Mouse (Mus musculus): ENCODE measurements around the gene Polr3c. TPM values are rescaled to one million over a fixed set of nuclear protein-coding genes. Genes with fewer than 3 reads are reported as not detected.

The Polr3c gene
- polyA plus RNA-seq, 1 experiment from 2014 or later: 33.7 TPM

DNA sequence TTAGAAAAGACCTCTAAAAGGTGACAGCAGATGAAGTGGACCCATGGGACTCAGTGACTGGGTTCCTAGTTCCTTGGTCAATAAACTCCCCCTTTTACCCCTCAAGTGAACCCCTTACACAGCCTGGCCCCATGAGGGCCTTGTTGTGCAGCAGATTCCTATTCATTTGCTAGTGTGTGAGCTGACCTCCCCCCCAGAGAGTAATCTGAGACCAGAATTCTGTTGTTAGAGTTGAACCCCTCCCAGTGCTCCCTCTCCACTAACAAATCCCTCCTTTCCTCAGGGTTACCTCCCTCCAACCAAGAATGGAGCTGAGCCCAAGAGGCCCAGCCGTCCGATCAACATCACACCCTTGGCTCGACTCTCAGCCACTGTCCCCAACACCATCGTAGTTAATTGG is 26.4 kb downstream of the Polr3c start:
- Histone ChIP-seq H3K4me3 (ENCODE audit: low read length) (no peak overlapping the region), H3K4me1 (ENCODE audit: control insufficient read depth, insufficient read depth, low read depth, low read length) (peaks cover 10% of the 10 kb centered on the region), H3K4me2 (ENCODE audit: low read length) (no peak overlapping the region), H3K9me3 (ENCODE audit: control insufficient read depth, low read length) (no peaks in the 10 kb centered on the region), H3K27me3 (replicated peaks; ENCODE audit: control insufficient read depth, insufficient read depth, low read length) (no peaks in the 10 kb centered on the region), H3K36me3 (ENCODE audit: control insufficient read depth, insufficient read depth, low read length) (peaks cover 15% of the 10 kb centered on the region; the same call in 1 of the 2 replicates), H3K27ac (ENCODE audit: low read depth, low read length) (no peak overlapping the region), H3K9ac (ENCODE audit: low read depth, low read length) (no peak overlapping the region)
- no peak for ATAC-seq
- 89% methylated on average over 4 of the region's 4 CpGs for WGBS

DNA sequence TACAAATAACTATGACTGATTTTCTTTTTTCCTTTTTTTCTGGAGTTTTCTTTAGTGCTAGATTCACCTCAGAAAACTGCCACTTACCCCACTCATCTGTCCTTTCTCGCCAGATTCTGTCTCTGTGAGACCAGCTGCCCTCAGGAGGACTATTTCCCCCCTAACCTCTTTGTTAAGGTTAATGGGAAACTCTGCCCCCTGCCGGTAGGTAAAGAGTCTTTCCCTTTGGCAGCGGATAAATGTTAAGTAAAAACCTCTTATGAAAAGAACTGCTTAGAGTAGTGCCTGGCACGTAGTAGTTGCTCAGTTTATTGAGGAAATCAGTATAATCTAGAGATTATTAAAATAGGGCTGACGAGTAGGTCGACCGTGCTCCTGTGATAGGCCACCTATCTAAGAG is 27.1 kb downstream of the Polr3c start:
- Histone ChIP-seq H3K27ac (ENCODE audit: low read depth, low read length) (no peak overlapping the region), H3K4me1 (ENCODE audit: control insufficient read depth, insufficient read depth, low read depth, low read length) (peaks cover 12% of the 10 kb centered on the region), H3K4me3 (ENCODE audit: low read length) (no peak overlapping the region), H3K9me3 (ENCODE audit: control insufficient read depth, low read length) (no peaks in the 10 kb centered on the region), H3K4me2 (ENCODE audit: low read length) (no peak overlapping the region), H3K36me3 (ENCODE audit: control insufficient read depth, insufficient read depth, low read length) (peaks cover 15% of the 10 kb centered on the region; the same call in 1 of the 2 replicates), H3K27me3 (replicated peaks; ENCODE audit: control insufficient read depth, insufficient read depth, low read length) (no peaks in the 10 kb centered on the region), H3K9ac (ENCODE audit: low read depth, low read length) (no peak overlapping the region)
- no peak for ATAC-seq
- 57% methylated on average over 7 of the region's 7 CpGs for WGBS

DNA sequence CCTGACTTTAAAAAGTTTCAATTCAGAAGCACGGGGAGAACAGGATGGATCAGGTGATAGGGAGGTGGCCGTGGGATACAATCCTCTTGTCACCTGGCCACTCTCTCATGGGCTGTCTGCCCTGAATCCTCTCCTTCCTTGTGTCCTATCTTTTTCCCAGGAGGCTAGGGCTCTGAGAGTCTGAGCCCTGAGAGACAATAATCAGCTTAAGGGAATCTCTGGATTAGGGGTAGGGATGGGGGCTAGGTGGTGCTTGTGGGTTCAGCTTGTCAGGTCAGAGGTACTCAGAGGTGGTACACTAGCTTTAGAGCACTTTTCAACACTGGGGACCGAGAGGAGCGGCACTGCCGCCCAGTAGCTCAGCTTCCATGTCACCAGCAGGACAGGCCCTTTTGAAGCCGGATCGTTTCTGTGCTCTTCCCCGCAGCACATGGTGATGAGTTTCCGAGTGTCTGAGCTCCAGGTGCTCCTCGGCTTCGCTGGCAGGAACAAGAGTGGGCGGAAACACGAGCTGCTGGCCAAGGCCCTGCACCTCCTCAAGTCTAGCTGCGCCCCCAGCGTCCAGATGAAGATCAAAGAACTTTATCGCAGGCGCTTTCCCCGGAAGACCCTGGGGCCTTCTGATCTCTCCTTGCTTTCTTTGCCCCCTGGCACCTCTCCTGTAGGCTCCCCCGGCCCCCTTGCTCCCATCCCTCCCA is 28.3 kb downstream of the Polr3c start:
- WGBS: 55% methylated on average over 16 of the region's 19 CpGs
- H3K4me3 ChIP-seq (ENCODE audit: low read length): no peak overlapping the region
- H3K9ac ChIP-seq (ENCODE audit: low read depth, low read length): no peak overlapping the region
- H3K4me2 ChIP-seq (ENCODE audit: low read length): no peak overlapping the region
- no peak overlapping the region for H3K27ac ChIP-seq (ENCODE audit: low read depth, low read length)
- H3K4me1 ChIP-seq (ENCODE audit: control insufficient read depth, insufficient read depth, low read depth, low read length): peaks cover 12% of the 10 kb centered on the region
- no peak for ATAC-seq
- H3K9me3 ChIP-seq (ENCODE audit: control insufficient read depth, low read length): no peaks in the 10 kb centered on the region
- no peaks in the 10 kb centered on the region for H3K27me3 ChIP-seq (replicated peaks; ENCODE audit: control insufficient read depth, insufficient read depth, low read length)
- H3K36me3 ChIP-seq (ENCODE audit: control insufficient read depth, insufficient read depth, low read length): peaks cover 15% of the 10 kb centered on the region; the same call in 1 of the 2 replicates

DNA sequence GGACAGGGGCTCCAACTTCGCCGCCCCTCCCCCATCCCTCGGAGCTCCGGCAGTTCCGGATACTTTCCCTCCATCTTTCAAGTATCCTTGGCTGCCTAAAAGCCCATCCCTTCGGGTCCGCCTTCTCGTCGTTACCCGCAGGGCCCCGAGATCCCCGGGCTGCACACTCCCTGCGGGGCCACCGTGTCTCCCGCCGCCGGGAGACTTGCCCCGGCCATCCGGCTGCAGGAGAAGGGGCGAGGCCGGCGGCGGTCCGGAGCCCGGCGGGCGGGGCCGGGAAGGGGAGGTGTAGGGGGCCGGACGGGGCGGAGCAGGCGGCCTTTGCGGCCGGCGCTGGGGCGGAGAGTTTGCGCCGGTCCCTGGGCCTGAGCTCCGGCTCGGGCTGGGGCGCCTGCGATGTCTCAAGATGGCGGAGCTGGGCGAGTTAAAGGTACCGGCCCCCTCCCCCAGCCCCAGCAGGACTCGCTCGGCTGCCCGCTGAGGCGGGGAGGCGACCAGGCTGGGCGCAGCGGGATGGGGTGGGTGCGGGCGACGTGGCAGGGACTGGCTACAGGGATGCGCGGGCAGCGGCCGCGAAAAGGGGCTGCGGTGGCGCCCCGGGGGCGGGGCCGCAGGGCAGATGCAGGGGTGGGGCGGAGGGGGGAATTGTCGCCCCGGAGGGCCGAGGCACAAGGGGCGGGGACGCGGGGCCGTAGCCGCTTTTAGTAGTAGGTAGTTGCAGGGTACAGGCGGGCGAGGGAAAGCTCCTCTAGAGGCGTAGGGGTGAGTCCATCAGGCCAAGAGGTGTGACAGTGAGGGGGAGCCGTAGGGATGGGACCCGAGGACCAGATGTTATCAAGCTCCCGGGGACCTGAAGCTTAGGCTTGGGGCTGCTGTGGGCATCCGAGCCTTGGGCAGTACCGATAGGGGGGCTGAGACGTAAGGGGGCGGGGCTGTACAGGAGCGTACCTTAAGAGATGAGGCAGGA is 30.4 kb downstream of the Polr3c start:
- Histone ChIP-seq H3K27ac (ENCODE audit: low read depth, low read length) (peak overlapping the region; percentile 90), H3K9me3 (ENCODE audit: control insufficient read depth, low read length) (no peaks in the 10 kb centered on the region), H3K27me3 (replicated peaks; ENCODE audit: control insufficient read depth, insufficient read depth, low read length) (no peaks in the 10 kb centered on the region), H3K36me3 (ENCODE audit: control insufficient read depth, insufficient read depth, low read length) (peaks cover 9% of the 10 kb centered on the region; the same call in 1 of the 2 replicates), H3K9ac (ENCODE audit: low read depth, low read length) (peak overlapping the region; percentile 90), H3K4me1 (ENCODE audit: control insufficient read depth, insufficient read depth, low read depth, low read length) (peaks cover 12% of the 10 kb centered on the region), H3K4me3 (ENCODE audit: low read length) (peak overlapping the region; percentile 56), H3K4me2 (ENCODE audit: low read length) (peak overlapping the region; percentile 68)
- peak; percentile 93 for ATAC-seq
- under 1% methylated on average over 82 of the region's 85 CpGs for WGBS

DNA sequence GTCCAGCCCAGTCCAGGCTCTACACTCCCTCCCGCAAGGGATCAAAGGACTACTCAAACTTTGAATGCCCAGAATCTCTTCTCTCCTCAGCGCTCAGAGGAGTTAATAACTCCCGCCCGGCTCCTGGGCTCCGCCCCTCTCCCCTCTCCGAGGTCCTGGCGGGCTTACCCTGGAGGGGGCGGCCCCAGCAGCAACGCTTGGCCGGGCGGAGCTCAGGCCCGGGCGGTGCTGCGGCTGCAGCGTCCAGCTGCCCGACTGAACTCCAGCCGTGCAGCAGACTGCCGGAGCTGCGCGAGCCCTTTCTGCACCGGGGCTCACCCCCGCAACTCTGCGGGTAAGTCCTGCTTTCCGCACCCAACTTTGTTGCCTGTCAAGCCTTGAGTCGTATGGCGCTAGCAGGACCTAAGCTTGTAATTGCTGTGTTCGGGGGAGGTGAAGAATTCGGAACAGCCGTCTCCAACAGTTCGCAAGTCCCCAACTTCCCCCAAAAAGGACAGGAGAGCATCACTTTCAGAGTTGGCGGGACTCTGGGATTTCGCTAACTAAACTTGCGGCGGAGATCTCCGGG is 31.1 kb downstream of the Polr3c start, which contains the start of gene Pias3:
Gene Pias3 (plus strand): TSS at position 187 of the 568 bp plus-strand sequence.
- peak; percentile 73 for ATAC-seq
- WGBS: 0% methylated on average over 35 of the region's 35 CpGs

DNA sequence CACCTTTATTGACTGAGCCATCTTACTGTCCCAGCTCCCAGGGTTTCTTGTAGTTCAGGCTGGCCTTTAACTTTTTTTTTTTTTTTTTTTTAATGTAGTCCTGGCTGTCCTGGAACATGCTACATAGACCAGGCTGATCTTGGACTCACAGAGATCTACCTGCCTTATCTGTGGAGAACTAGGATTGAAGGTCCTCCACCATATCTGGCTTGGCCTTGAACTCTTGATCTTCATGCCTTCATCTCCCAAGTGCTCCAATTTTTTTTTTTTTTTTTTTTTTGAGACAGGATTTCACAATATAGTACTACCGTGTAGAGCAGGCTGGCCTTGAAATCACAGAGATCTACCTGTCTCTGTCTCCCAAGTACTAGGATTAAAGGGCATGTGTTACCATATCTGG is 33.8 kb downstream of the Polr3c start:
- no peaks in the 10 kb centered on the region for H3K27me3 ChIP-seq (replicated peaks; ENCODE audit: control insufficient read depth, insufficient read depth, low read length)
- H3K9ac ChIP-seq (ENCODE audit: low read depth, low read length): no peak overlapping the region
- no peak overlapping the region for H3K4me3 ChIP-seq (ENCODE audit: low read length)
- H3K4me1 ChIP-seq (ENCODE audit: control insufficient read depth, insufficient read depth, low read depth, low read length): peaks cover 12% of the 10 kb centered on the region
- H3K27ac ChIP-seq (ENCODE audit: low read depth, low read length): no peak overlapping the region
- H3K36me3 ChIP-seq (ENCODE audit: control insufficient read depth, insufficient read depth, low read length): no peaks in the 10 kb centered on the region
- H3K9me3 ChIP-seq (ENCODE audit: control insufficient read depth, low read length): no peaks in the 10 kb centered on the region
- ATAC-seq: no peak
- WGBS: 88% methylated on average over 1 of the region's 1 CpGs
- H3K4me2 ChIP-seq (ENCODE audit: low read length): no peak overlapping the region

More for the DNA sequence above, 31.1 kb downstream of the Polr3c start, which contains the start of gene Pias3:
- peak within 1 kb of the TSS; percentile 90 for H3K27ac ChIP-seq (ENCODE audit: low read depth, low read length)
- peaks cover 12% of the 10 kb centered on the region for H3K4me1 ChIP-seq (ENCODE audit: control insufficient read depth, insufficient read depth, low read depth, low read length)
- peak within 1 kb of the TSS; percentile 90 for H3K9ac ChIP-seq (ENCODE audit: low read depth, low read length)
- H3K4me2 ChIP-seq (ENCODE audit: low read length): peak within 1 kb of the TSS; percentile 68
- H3K27me3 ChIP-seq (replicated peaks; ENCODE audit: control insufficient read depth, insufficient read depth, low read length): no peaks in the 10 kb centered on the region
- H3K9me3 ChIP-seq (ENCODE audit: control insufficient read depth, low read length): no peaks in the 10 kb centered on the region
- peak within 1 kb of the TSS; percentile 56 for H3K4me3 ChIP-seq (ENCODE audit: low read length)
- peaks cover 3% of the 10 kb centered on the region; the same call in 1 of the 2 replicates for H3K36me3 ChIP-seq (ENCODE audit: control insufficient read depth, insufficient read depth, low read length)

DNA sequence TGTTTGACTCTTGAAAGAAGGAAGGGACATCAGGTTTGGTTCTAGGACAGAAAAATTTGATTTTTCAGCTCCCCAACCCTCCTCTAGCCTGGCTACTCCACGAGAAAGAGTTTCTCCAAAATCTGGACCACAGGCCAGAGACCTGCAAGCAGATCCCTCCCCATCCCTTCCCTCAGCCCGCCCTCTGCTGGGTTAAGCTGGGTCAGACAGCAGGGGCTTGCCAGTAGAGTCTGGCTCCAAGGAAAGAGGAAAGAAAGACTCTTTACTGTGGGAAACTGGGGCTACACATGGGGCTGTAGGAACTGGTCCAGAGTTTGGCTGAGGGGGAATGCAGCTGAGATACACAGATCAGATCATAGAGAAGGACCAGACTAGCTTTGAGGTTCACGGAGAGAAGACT is 34.9 kb downstream of the Polr3c start:
- no peak overlapping the region for H3K4me3 ChIP-seq (ENCODE audit: low read length)
- H3K9me3 ChIP-seq (ENCODE audit: control insufficient read depth, low read length): no peaks in the 10 kb centered on the region
- H3K9ac ChIP-seq (ENCODE audit: low read depth, low read length): no peak overlapping the region
- no peak for ATAC-seq
- 26% methylated on average over 3 of the region's 3 CpGs for WGBS
- H3K36me3 ChIP-seq (ENCODE audit: control insufficient read depth, insufficient read depth, low read length): no peaks in the 10 kb centered on the region
- peaks cover 5% of the 10 kb centered on the region for H3K4me1 ChIP-seq (ENCODE audit: control insufficient read depth, insufficient read depth, low read depth, low read length)
- H3K27ac ChIP-seq (ENCODE audit: low read depth, low read length): no peak overlapping the region
- H3K4me2 ChIP-seq (ENCODE audit: low read length): no peak overlapping the region
- H3K27me3 ChIP-seq (replicated peaks; ENCODE audit: control insufficient read depth, insufficient read depth, low read length): no peaks in the 10 kb centered on the region

DNA sequence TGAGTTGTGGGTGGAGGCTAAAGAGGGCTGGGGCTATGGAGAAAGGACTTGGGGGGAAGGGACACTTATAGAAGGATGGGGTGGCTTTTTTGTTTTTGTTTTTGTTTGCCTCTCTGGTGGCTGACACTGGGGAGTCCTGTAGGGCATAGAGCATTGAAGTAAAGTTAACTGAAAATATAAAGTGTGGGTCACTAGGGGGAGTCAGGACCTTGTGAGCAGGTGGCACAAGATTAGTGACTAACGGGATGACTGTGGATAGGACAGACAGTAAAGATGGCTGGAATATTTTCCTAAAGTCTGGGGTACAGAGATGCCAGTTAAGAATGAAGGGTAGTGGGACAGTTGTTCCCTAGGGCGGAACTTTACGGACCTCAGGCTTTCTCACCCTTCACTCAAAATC is 37.1 kb downstream of the Polr3c start:
- Histone ChIP-seq H3K9ac (ENCODE audit: low read depth, low read length) (no peak overlapping the region), H3K36me3 (ENCODE audit: control insufficient read depth, insufficient read depth, low read length) (no peaks in the 10 kb centered on the region), H3K27ac (ENCODE audit: low read depth, low read length) (no peak overlapping the region), H3K4me3 (ENCODE audit: low read length) (no peak overlapping the region), H3K27me3 (replicated peaks; ENCODE audit: control insufficient read depth, insufficient read depth, low read length) (no peaks in the 10 kb centered on the region), H3K9me3 (ENCODE audit: control insufficient read depth, low read length) (no peaks in the 10 kb centered on the region), H3K4me1 (ENCODE audit: control insufficient read depth, insufficient read depth, low read depth, low read length) (no peaks in the 10 kb centered on the region), H3K4me2 (ENCODE audit: low read length) (no peak overlapping the region)
- no peak for ATAC-seq
- 57% methylated on average over 3 of the region's 3 CpGs for WGBS

DNA sequence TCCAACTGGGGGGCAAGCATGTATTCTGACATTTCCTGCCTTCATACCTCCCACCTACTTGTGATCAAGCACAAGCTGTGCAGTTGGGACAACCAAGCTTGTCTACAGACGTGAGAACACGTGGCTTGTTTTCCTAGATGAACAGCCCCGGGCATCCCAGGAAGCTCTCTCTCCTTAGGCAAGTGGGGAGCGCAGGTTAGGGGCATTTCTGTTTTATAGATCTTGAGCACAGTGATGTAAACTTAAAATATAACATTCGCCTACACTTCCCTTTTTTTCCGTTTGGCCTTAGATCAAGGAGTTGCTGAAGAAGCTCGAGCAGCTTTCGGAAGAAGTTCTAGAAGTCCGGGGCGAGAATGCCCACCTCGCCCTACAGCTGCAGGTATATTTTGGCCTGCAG is 38.6 kb downstream of the Polr3c start:
- H3K4me2 ChIP-seq (ENCODE audit: low read length): no peak overlapping the region
- H3K4me1 ChIP-seq (ENCODE audit: control insufficient read depth, insufficient read depth, low read depth, low read length): no peaks in the 10 kb centered on the region
- no peaks in the 10 kb centered on the region for H3K36me3 ChIP-seq (ENCODE audit: control insufficient read depth, insufficient read depth, low read length)
- no peak overlapping the region for H3K4me3 ChIP-seq (ENCODE audit: low read length)
- H3K9ac ChIP-seq (ENCODE audit: low read depth, low read length): no peak overlapping the region
- no peak for ATAC-seq
- H3K9me3 ChIP-seq (ENCODE audit: control insufficient read depth, low read length): no peaks in the 10 kb centered on the region
- H3K27me3 ChIP-seq (replicated peaks; ENCODE audit: control insufficient read depth, insufficient read depth, low read length): peaks cover 2% of the 10 kb centered on the region; the same call in 1 of the 2 replicates
- WGBS: 83% methylated on average over 11 of the region's 11 CpGs
- no peak overlapping the region for H3K27ac ChIP-seq (ENCODE audit: low read depth, low read length)
